Mouse (Mus musculus) megakaryocyte, embryonic 14.5 days (primary cell): Measurements from ENCODE around the gene Plcxd2.

Experiments used
- FLI1 ChIP-seq: IDR thresholded peaks from 2 replicates; pipeline ENCODE4 v1.6.1; 2012; ENCODE audit warnings: low read length, inconsistent platforms, mixed read lengths
- GATA1 ChIP-seq: IDR thresholded peaks from 3 replicates; pipeline ENCODE4 v1.6.1; 2012; ENCODE audit warnings: mixed read lengths, low read length, inconsistent platforms, borderline replicate concordance

GRCm38 (mm10) chr16:45936521-45936920, 73.5 kb downstream of the Plcxd2 start:
- no peak for TF ChIP-seq GATA1
- TF ChIP-seq FLI1, result no peak
